Mouse (Mus musculus) stomach, postnatal 0 days (tissue): ENCODE results near the gene Fbxo40.

Experiments used
- CTCF ChIP-seq: IDR thresholded peaks from 2 replicates; pipeline ENCODE4 v1.5.1; 2016; ENCODE audit warnings: antibody characterized with exemption, low read depth, mild to moderate bottlenecking, moderate library complexity
- EP300 ChIP-seq: optimal IDR thresholded peaks from 2 replicates; pipeline ENCODE3; 2016; ENCODE audit warnings: antibody characterized with exemption

GRCm38 (mm10) chr16:36925797-36926196 lies 64.5 kb downstream of the Fbxo40 start:
- no peak for TF ChIP-seq CTCF
- no peak for TF ChIP-seq EP300
